Mouse (Mus musculus): ENCODE results near the gene Cdc42bpb. TPM values are rescaled to one million over a fixed set of nuclear protein-coding genes. Genes with fewer than 3 reads are reported as not detected.
A peak's percentile ranks its signal among the peaks of the same experiment; 100 is the strongest.

Gene Cdc42bpb
- polyA plus RNA-seq, 1 experiment: 62.1 TPM

- 64% methylated on average over 7 of the region's 7 CpGs for WGBS
- no peak for TF ChIP-seq POLR2A (IDR thresholded peaks at IDR 0.05; ENCODE audit: control insufficient read depth, extremely low read depth, insufficient read depth, low read length, poor library complexity)
- TF ChIP-seq CTCF (IDR thresholded peaks at IDR 0.05; ENCODE audit: borderline replicate concordance, control insufficient read depth, extremely low read depth, insufficient read depth, low read length, poor library complexity): no peak
- no peak for DNase-seq
- Histone ChIP-seq H3K27ac (ENCODE audit: control insufficient read depth, insufficient read depth, low read length) (no peak overlapping the region), H3K27me3 (ENCODE audit: control insufficient read depth, insufficient read depth, low read length) (no peaks in the 10 kb centered on the region; the same call in 1 of the 2 replicates), H3K4me1 (replicated peaks; ENCODE audit: control insufficient read depth, insufficient read depth, low read length) (0 out of 2 replicates have a peak, but pooled peaks cover 5% of the 10 kb centered on the region), H3K4me3 (ENCODE audit: control insufficient read depth, insufficient read depth, low read length) (no peak overlapping the region), H3K36me3 (ENCODE audit: control insufficient read depth, insufficient read depth, low read length) (no peaks in the 10 kb centered on the region)
Observed at GRCm38 (mm10) chr12:111420946-111421709, 43.6 kb upstream of the Cdc42bpb start.

- H3K36me3 ChIP-seq (ENCODE audit: control insufficient read depth, insufficient read depth, low read length): no peaks in the 10 kb centered on the region
- no peak for DNase-seq
- WGBS: 51% methylated on average over 5 of the region's 5 CpGs
- H3K4me1 ChIP-seq (replicated peaks; ENCODE audit: control insufficient read depth, insufficient read depth, low read length): 0 out of 2 replicates have a peak, but pooled peaks cover 5% of the 10 kb centered on the region
- no peak overlapping the region for H3K27ac ChIP-seq (ENCODE audit: control insufficient read depth, insufficient read depth, low read length)
- TF ChIP-seq CTCF (IDR thresholded peaks at IDR 0.05; ENCODE audit: borderline replicate concordance, control insufficient read depth, extremely low read depth, insufficient read depth, low read length, poor library complexity): no peak
- no peak for TF ChIP-seq POLR2A (IDR thresholded peaks at IDR 0.05; ENCODE audit: control insufficient read depth, extremely low read depth, insufficient read depth, low read length, poor library complexity)
- H3K4me3 ChIP-seq (ENCODE audit: control insufficient read depth, insufficient read depth, low read length): no peak overlapping the region
- H3K27me3 ChIP-seq (ENCODE audit: control insufficient read depth, insufficient read depth, low read length): no peaks in the 10 kb centered on the region; the same call in 1 of the 2 replicates
Observed at GRCm38 (mm10) chr12:111419918-111420317, 42.4 kb upstream of the Cdc42bpb start.

DNA sequence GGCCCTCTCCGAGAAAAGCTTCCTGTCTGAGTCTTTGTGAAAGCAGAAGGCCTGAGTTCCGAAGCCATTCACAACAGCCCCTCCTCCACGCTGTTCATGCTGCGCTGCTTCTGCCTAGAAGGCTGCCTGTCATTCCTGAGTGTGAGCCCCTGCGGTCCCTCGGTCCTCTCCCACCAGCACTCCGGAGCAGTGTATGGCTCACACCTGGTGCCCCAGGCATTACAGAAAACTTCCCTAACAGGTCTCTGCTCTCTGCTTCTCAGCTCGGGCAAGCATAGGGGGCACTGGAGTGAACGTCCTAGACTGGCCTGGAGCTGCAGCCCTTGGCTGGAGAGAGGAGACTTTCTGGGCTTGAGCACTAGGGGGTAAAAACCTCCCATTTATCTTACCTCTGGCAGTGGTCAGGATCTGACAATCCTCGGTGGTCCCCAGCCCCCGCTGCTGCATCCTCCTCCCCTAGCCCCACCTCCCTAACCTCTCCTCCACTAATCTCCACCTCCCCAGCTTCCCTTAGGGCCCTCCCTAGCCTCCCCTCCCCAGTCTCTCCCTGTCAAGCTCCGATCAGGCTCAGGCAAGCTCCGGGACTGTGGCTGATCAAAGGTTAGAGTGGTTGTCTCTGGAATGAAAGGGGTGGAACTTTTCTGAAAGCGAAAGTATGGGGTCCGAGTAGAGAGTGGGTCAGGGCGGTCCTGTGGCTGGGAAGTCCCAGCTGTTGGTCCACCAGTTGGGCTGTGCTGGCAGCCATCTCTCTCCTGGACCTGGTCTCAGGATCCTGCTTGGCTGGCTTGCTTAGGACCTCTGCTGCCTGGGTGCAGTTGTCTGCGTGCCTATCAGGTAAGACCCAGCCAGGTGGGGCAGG lies 39.6 kb upstream of the Cdc42bpb start, which contains the start of gene Exoc3l4:
TSS of gene Exoc3l4 (plus strand) at position 97 of the 859 bp plus-strand sequence.
- DNase-seq: no peak
- WGBS: 17% methylated on average over 17 of the region's 17 CpGs
- H3K27ac ChIP-seq (ENCODE audit: control insufficient read depth, insufficient read depth, low read length): peak within 1 kb of the TSS; percentile 36; the same call in 1 of the 2 replicates
- H3K4me1 ChIP-seq (replicated peaks; ENCODE audit: control insufficient read depth, insufficient read depth, low read length): 0 out of 2 replicates have a peak, but pooled peaks cover 5% of the 10 kb centered on the region
- no peaks in the 10 kb centered on the region; the same call in 1 of the 2 replicates for H3K27me3 ChIP-seq (ENCODE audit: control insufficient read depth, insufficient read depth, low read length)
- H3K4me3 ChIP-seq (ENCODE audit: control insufficient read depth, insufficient read depth, low read length): peak within 1 kb of the TSS; percentile 26
- H3K36me3 ChIP-seq (ENCODE audit: control insufficient read depth, insufficient read depth, low read length): no peaks in the 10 kb centered on the region
- TF ChIP-seq POLR2A (IDR thresholded peaks at IDR 0.05; ENCODE audit: control insufficient read depth, extremely low read depth, insufficient read depth, low read length, poor library complexity): no peak
- TF ChIP-seq CTCF (IDR thresholded peaks at IDR 0.05; ENCODE audit: borderline replicate concordance, control insufficient read depth, extremely low read depth, insufficient read depth, low read length, poor library complexity): no peak

- Histone ChIP-seq H3K27ac (ENCODE audit: control insufficient read depth, insufficient read depth, low read length) (no peak overlapping the region), H3K4me1 (replicated peaks; ENCODE audit: control insufficient read depth, insufficient read depth, low read length) (0 out of 2 replicates have a peak, but pooled peaks cover 5% of the 10 kb centered on the region), H3K36me3 (ENCODE audit: control insufficient read depth, insufficient read depth, low read length) (no peaks in the 10 kb centered on the region), H3K4me3 (ENCODE audit: control insufficient read depth, insufficient read depth, low read length) (no peak overlapping the region), H3K27me3 (ENCODE audit: control insufficient read depth, insufficient read depth, low read length) (no peaks in the 10 kb centered on the region; the same call in 1 of the 2 replicates)
- peak; percentile 76 for DNase-seq
- WGBS: 4% methylated on average over 21 of the region's 21 CpGs
- no peak for TF ChIP-seq POLR2A (IDR thresholded peaks at IDR 0.05; ENCODE audit: control insufficient read depth, extremely low read depth, insufficient read depth, low read length, poor library complexity)
- TF ChIP-seq CTCF (IDR thresholded peaks at IDR 0.05; ENCODE audit: borderline replicate concordance, control insufficient read depth, extremely low read depth, insufficient read depth, low read length, poor library complexity): peak; percentile 93
Observed at GRCm38 (mm10) chr12:111413300-111413699, 35.8 kb upstream of the Cdc42bpb start.

DNA sequence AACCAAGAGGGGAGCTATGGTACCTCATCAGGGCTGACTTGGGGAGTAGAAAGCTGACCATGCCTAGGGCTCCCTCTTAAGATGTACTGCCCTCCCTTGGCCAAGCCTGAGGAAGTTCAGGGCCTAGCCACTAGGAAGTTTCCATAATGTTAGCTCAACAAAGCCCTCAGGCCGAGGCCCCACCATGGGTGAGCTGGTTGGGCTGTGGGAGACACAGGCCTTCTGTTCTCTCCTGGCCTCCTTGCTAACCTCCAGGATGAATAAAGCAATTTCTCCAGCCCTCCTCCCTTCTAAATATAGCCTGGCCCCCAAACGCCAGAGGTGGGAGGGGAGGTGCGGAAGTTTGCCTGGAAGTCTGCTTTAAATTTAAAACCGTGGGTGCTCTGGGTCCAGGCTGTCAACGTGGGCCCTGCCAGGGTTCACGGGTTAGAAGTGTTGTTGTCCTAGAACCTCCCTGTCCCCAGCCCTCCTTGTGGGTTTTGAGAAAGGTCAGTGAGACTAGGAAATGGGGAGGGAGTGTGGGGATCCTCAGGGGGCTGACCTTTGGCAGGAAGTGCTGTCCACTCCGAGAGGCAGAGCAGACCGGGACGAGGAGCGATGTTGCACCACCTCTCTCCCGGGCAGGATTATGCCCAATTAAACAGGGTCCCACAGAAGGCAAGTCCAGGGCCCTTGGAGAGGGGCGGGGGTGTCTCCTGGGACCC lies 35.2 kb upstream of the Cdc42bpb start:
- TF ChIP-seq CTCF (IDR thresholded peaks at IDR 0.05; ENCODE audit: borderline replicate concordance, control insufficient read depth, extremely low read depth, insufficient read depth, low read length, poor library complexity): no peak
- no peak for TF ChIP-seq POLR2A (IDR thresholded peaks at IDR 0.05; ENCODE audit: control insufficient read depth, extremely low read depth, insufficient read depth, low read length, poor library complexity)
- Histone ChIP-seq H3K4me3 (ENCODE audit: control insufficient read depth, insufficient read depth, low read length) (no peak overlapping the region), H3K27ac (ENCODE audit: control insufficient read depth, insufficient read depth, low read length) (no peak overlapping the region), H3K36me3 (ENCODE audit: control insufficient read depth, insufficient read depth, low read length) (no peaks in the 10 kb centered on the region), H3K4me1 (replicated peaks; ENCODE audit: control insufficient read depth, insufficient read depth, low read length) (0 out of 2 replicates have a peak, but pooled peaks cover 5% of the 10 kb centered on the region), H3K27me3 (ENCODE audit: control insufficient read depth, insufficient read depth, low read length) (no peaks in the 10 kb centered on the region; the same call in 1 of the 2 replicates)
- DNase-seq: no peak
- WGBS: 67% methylated on average over 12 of the region's 12 CpGs

All from thymus, adult 2 months (tissue).